Mouse (Mus musculus): ENCODE results near the gene Dnpep. TPM values are rescaled to one million over a fixed set of nuclear protein-coding genes. Genes with fewer than 3 reads are reported as not detected.

Gene Dnpep
- 121 and 124 TPM in 2 replicates for polyA plus RNA-seq (2015; fragmentation: Nextera tagmentation; extraction: Ambion mirVana)

DNA sequence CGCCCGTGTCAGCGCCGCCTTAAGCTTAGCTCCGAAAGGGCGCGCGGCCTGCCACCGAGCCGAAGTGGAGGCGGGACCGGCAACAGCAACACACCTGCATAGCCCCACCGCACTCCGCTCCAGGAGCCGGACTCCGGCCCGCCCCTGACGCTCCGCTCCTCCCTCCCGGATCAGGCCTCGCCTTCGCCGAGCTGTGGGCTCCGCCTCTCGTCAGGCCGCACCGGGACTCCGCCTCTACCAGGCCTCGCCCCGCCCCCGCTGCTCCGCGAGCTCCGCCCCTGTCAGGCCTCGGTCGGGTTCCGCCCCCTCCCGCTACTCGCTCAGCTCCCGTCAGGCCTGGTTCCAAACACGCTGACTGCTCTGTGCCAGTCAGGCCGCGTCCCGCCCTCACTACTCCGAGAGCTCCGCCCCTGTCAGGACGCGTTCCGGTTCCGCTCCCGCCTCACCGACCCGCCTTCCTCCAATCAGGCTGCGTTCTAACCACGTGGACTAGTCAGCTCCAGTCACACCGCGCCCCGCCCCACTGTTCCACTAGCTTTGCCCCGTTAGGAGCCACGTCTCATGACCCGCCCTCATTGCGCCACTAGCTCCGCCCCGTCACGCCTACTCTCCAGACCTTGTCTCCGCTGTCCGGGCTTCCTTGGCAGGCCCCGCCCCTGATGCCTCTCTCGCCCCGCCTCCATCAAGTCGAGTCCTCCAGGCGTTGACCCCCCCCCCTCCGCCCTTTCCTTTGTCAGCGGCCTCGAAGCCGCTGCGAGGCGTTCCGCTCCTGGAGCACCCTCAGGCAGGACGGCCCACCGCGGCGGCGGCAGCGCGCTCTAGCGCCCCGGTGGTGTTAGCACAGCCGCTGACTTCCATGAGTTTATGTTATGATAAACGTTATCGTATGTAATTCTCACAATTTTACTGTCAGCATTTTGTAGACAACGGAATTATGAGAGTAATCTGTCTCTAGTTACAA lies at the start of gene Dnpep:
TSS of gene Dnpep (minus strand) at position 750 of the 961 bp plus-strand sequence.
- Histone ChIP-seq H3K9me3 (no peaks in the 10 kb centered on the region), H3K36me3 (peaks cover 24% of the 10 kb centered on the region), H3K4me3 (peak within 1 kb of the TSS; percentile 76), H3K9ac (peak within 1 kb of the TSS; percentile 64), H3K27me3 (no peaks in the 10 kb centered on the region), H3K4me2 (peak within 1 kb of the TSS; percentile 83), H3K4me1 (peaks cover 8% of the 10 kb centered on the region), H3K27ac (peak within 1 kb of the TSS; percentile 97)
- under 1% methylated on average over 89 of the region's 92 CpGs for WGBS
- ATAC-seq (ENCODE audit: borderline replicate concordance, extremely low read depth, low FRiP score, low TSS enrichment): peak; percentile 98

DNA sequence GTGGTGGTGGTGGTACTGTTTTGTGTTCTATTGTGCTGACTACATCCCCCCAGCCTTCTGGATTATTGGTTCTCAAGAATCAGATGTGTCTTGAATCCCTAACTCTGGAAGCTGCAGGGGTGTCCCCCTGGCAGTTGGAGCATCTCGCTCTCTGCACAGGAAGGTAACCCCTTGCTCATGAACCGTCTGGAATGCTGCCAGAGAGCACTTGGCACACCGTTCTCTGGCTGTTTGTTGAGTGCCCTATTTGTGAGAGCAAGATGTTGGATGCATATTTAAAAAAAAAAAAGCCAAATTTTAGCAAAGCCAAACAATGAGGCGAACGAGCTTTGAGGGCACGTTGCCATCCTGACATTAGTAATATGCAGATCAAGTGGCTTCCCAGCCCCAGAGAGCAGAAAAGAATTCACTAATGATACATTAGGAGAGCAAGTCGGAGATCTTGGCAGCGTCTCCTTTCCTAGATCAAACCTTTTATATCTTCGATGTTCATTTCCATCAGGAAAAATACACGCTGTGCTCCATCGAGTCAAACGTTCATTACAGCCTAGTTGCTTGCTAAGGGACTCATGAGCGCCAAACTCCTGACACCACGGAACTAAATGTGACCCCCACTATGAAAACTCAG lies 47.8 kb upstream of the Dnpep start:
- ATAC-seq (ENCODE audit: borderline replicate concordance, extremely low read depth, low FRiP score, low TSS enrichment): no peak
- Histone ChIP-seq H3K27me3 (peaks cover 35% of the 10 kb centered on the region), H3K4me3 (no peak overlapping the region), H3K4me2 (no peak overlapping the region), H3K36me3 (no peaks in the 10 kb centered on the region), H3K9ac (no peak overlapping the region), H3K9me3 (no peaks in the 10 kb centered on the region), H3K4me1 (peaks cover 11% of the 10 kb centered on the region), H3K27ac (no peak overlapping the region)
- WGBS: 51% methylated on average over 14 of the region's 14 CpGs

DNA sequence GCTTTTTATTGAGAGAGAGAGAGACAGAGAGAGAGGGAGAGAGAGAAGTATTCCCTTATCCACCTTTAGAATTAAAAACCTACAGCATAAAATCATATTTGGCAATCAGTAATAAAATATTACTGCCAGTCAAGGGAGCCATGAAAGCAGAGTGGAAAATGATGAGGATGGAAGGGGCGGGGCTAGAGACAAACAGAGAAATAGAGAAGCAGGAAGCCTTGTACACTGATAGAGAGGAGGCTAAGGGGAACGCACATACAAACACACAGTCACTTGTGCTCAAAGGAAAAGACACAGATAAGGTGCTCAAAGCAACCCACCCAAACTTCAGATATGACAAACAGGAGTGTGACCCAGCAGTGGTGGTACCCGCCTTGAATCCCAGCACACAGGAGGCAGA lies 46.1 kb upstream of the Dnpep start:
- Histone ChIP-seq H3K4me3 (no peak overlapping the region), H3K36me3 (no peaks in the 10 kb centered on the region), H3K9me3 (no peaks in the 10 kb centered on the region), H3K9ac (no peak overlapping the region), H3K27me3 (peaks cover 46% of the 10 kb centered on the region), H3K27ac (no peak overlapping the region), H3K4me2 (no peak overlapping the region), H3K4me1 (peaks cover 17% of the 10 kb centered on the region; the same call in 1 of the 2 replicates)
- WGBS: 89% methylated on average over 3 of the region's 3 CpGs
- no peak for ATAC-seq (ENCODE audit: borderline replicate concordance, extremely low read depth, low FRiP score, low TSS enrichment)

DNA sequence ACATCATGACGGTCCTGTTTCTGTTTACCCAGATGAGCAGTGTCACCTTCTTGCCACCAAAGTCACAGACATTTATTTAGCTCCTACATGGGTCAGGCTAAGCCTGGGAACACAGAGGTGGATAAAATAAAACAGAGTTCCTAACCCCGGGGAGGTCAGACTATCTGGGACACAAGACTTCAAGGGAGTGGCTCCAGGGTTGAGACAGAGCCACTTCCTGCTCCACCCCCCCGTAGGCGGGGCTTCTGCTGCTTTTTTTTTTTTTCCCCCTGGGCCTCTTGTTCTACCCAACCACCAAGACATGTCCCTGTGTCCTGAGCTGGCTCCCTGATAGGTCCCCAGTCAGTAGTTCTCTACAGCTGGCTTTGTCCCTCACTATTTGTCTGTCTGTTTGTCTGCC lies 44.0 kb upstream of the Dnpep start:
- ATAC-seq (ENCODE audit: borderline replicate concordance, extremely low read depth, low FRiP score, low TSS enrichment): no peak
- 33% methylated on average over 4 of the region's 4 CpGs for WGBS
- no peak overlapping the region for H3K9ac ChIP-seq
- no peaks in the 10 kb centered on the region for H3K9me3 ChIP-seq
- no peaks in the 10 kb centered on the region for H3K36me3 ChIP-seq
- H3K4me3 ChIP-seq: no peak overlapping the region
- H3K4me2 ChIP-seq: no peak overlapping the region
- H3K27me3 ChIP-seq: peaks cover 39% of the 10 kb centered on the region
- peaks cover 22% of the 10 kb centered on the region for H3K4me1 ChIP-seq
- no peak overlapping the region for H3K27ac ChIP-seq

DNA sequence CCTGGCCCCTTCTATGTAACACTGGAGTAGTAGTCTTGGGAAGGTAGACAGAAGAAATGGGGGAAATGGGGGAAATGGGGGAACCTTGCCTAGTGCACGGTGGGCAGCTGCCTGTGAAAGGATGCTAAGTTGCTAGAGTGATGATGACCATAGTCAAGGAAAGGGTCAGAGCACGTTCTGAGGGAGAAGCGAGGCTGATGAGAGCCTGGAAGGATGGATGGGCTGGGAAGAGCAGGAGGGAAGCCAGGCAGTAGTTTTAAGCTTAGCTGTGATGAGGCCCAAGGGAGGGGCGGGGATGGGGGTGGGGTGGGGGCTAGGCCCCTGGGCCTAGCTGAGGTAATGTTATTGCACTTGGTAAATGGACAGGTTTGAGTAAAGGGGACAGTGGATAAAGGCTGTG lies 43.3 kb upstream of the Dnpep start:
- Histone ChIP-seq H3K4me3 (peak overlapping the region; percentile 43), H3K9ac (no peak overlapping the region), H3K36me3 (no peaks in the 10 kb centered on the region), H3K4me2 (peak overlapping the region; percentile 83), H3K27ac (no peak overlapping the region), H3K9me3 (no peaks in the 10 kb centered on the region), H3K27me3 (peaks cover 39% of the 10 kb centered on the region), H3K4me1 (peaks cover 22% of the 10 kb centered on the region)
- WGBS: 35% methylated on average over 4 of the region's 4 CpGs
- ATAC-seq (ENCODE audit: borderline replicate concordance, extremely low read depth, low FRiP score, low TSS enrichment): no peak; the same call in 1 of the 2 replicates

DNA sequence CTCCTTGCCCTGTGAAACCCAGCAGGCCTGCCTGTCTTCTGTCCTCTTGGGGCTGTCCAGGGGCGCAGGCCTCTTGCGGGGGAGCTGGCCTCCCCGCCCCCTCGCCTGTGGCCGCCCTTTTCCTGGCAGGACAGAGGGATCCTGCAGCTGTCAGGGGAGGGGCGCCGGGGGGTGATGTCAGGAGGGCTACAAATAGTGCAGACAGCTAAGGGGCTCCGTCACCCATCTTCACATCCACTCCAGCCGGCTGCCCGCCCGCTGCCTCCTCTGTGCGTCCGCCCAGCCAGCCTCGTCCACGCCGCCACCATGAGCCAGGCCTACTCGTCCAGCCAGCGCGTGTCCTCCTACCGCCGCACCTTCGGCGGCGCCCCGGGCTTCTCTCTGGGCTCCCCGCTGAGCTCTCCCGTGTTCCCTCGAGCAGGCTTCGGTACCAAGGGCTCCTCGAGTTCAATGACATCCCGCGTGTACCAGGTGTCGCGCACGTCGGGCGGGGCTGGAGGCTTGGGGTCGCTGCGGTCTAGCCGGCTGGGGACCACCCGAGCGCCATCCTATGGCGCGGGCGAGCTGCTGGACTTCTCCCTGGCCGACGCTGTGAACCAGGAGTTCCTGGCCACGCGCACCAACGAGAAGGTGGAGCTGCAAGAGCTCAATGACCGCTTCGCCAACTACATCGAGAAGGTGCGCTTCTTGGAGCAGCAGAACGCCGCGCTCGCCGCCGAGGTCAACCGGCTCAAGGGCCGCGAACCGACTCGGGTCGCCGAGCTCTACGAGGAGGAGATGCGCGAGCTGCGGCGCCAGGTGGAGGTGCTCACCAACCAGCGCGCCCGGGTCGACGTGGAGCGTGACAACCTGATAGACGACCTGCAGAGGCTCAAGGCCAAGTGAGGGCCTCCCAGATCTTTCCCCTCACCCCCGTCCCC lies 42.6 kb upstream of the Dnpep start, which contains the start of gene Des:
TSS of gene Des (plus strand) at position 218 of the 920 bp plus-strand sequence.
- no peaks in the 10 kb centered on the region for H3K36me3 ChIP-seq
- peak within 1 kb of the TSS; percentile 47 for H3K27ac ChIP-seq
- H3K27me3 ChIP-seq: peaks cover 39% of the 10 kb centered on the region
- H3K9ac ChIP-seq: peak within 1 kb of the TSS; percentile 36
- H3K9me3 ChIP-seq: no peaks in the 10 kb centered on the region
- peak within 1 kb of the TSS; percentile 83 for H3K4me2 ChIP-seq
- peaks cover 22% of the 10 kb centered on the region for H3K4me1 ChIP-seq
- peak; percentile 80; the same call in 1 of the 2 replicates for ATAC-seq (ENCODE audit: borderline replicate concordance, extremely low read depth, low FRiP score, low TSS enrichment)
- WGBS: 1% methylated on average over 78 of the region's 80 CpGs
- peak within 1 kb of the TSS; percentile 43 for H3K4me3 ChIP-seq

DNA sequence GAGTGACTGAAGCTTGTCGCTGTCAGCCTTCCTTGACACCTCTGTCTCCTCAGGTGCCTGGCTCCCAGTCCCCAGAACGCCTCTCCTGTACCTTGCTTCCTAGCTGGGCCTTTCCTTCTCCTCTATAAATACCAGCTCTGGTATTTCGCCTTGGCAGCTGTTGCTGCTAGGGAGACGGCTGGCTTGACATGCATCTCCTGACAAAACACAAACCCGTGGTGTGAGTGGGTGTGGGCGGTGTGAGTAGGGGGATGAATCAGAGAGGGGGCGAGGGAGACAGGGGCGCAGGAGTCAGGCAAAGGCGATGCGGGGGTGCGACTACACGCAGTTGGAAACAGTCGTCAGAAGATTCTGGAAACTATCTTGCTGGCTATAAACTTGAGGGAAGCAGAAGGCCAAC lies 41.6 kb upstream of the Dnpep start:
- H3K36me3 ChIP-seq: no peaks in the 10 kb centered on the region
- H3K4me2 ChIP-seq: no peak overlapping the region
- H3K9me3 ChIP-seq: no peaks in the 10 kb centered on the region
- H3K9ac ChIP-seq: no peak overlapping the region
- no peak overlapping the region for H3K4me3 ChIP-seq
- H3K27me3 ChIP-seq: peaks cover 39% of the 10 kb centered on the region
- H3K27ac ChIP-seq: peak overlapping the region; percentile 47; the same call in 1 of the 2 replicates
- 44% methylated on average over 13 of the region's 13 CpGs for WGBS
- 0 out of 2 replicates have a peak, but pooled peaks have one; percentile 8 for ATAC-seq (ENCODE audit: borderline replicate concordance, extremely low read depth, low FRiP score, low TSS enrichment)
- H3K4me1 ChIP-seq: peaks cover 22% of the 10 kb centered on the region

DNA sequence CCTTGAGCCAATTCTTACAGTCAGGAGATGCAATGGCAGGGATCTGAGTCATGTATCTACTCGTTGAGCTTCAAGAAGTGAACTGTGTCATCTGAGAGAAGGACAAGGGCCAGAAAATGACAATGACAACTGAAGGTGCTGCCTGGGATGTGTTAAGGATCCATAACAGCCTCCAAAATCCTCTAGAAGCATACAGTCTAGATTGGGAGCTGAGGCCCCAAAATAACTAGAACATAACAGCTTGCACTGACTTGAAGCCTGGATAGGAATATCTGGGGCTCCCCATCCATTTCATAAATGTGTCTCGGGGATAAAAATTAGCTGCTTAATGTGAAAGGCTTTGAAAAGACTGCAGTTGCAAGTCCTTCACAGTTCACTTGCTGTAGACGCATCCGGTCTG lies 40.2 kb upstream of the Dnpep start:
- H3K27ac ChIP-seq: no peak overlapping the region

DNA sequence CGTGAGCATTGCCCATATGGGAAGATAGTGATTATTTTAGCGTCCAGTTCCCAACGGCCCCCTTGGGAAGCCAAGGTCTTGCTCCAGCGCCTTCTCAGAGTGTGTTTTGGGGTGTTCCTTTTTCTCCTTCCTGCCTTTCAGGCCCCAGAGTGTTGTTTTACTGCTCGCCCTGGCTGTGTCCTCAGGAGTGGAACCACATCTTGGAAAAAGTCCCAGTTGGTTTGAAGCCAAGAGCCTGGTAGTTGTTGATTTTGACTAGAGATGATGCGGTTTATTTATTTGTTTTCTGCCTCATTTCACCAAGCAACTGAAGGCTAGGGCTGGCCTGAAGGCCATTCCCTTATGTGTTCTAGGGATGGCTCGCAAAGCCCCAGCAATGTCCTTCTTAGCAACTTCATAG lies 39.5 kb upstream of the Dnpep start:
- Histone ChIP-seq H3K9me3 (no peaks in the 10 kb centered on the region), H3K4me2 (no peak overlapping the region), H3K4me1 (peaks cover 22% of the 10 kb centered on the region), H3K27ac (peak overlapping the region; percentile 12; the same call in 1 of the 2 replicates), H3K4me3 (no peak overlapping the region), H3K36me3 (no peaks in the 10 kb centered on the region), H3K9ac (no peak overlapping the region), H3K27me3 (peaks cover 31% of the 10 kb centered on the region)
- 58% methylated on average over 7 of the region's 7 CpGs for WGBS
- no peak for ATAC-seq (ENCODE audit: borderline replicate concordance, extremely low read depth, low FRiP score, low TSS enrichment)

More for the DNA sequence above, 40.2 kb upstream of the Dnpep start:
- Histone ChIP-seq H3K4me1 (peaks cover 22% of the 10 kb centered on the region), H3K4me3 (no peak overlapping the region), H3K27me3 (peaks cover 38% of the 10 kb centered on the region), H3K4me2 (no peak overlapping the region), H3K36me3 (no peaks in the 10 kb centered on the region), H3K9ac (no peak overlapping the region), H3K9me3 (no peaks in the 10 kb centered on the region)
- WGBS: 64% methylated on average over 4 of the region's 4 CpGs
- ATAC-seq (ENCODE audit: borderline replicate concordance, extremely low read depth, low FRiP score, low TSS enrichment): no peak

DNA sequence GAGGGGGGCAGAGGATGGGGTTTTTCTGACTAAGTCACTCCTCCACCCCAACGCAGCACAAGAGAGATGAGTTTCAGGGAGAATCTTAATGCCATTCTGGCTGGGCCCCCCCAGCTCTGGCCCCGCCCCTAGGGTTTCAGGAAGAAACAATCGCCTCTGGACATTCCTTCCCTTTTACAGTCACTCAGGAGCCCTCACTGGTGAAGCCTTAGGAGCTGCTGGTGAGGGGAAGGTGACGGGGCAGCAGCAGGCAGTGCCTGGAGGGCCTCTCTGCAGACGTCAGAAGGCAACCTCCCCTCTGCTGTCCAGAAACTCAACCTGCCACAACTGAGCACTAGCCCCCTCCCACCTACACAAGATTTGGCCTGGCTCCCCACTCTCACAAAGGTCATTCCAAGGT lies 31.5 kb upstream of the Dnpep start:
- Histone ChIP-seq H3K27me3 (no peaks in the 10 kb centered on the region), H3K4me2 (no peak overlapping the region), H3K4me3 (no peak overlapping the region), H3K9ac (no peak overlapping the region), H3K9me3 (no peaks in the 10 kb centered on the region), H3K27ac (no peak overlapping the region), H3K36me3 (no peaks in the 10 kb centered on the region), H3K4me1 (peaks cover 19% of the 10 kb centered on the region)
- 34% methylated on average over 5 of the region's 5 CpGs for WGBS
- ATAC-seq (ENCODE audit: borderline replicate concordance, extremely low read depth, low FRiP score, low TSS enrichment): peak; percentile 6; the same call in 1 of the 2 replicates

DNA sequence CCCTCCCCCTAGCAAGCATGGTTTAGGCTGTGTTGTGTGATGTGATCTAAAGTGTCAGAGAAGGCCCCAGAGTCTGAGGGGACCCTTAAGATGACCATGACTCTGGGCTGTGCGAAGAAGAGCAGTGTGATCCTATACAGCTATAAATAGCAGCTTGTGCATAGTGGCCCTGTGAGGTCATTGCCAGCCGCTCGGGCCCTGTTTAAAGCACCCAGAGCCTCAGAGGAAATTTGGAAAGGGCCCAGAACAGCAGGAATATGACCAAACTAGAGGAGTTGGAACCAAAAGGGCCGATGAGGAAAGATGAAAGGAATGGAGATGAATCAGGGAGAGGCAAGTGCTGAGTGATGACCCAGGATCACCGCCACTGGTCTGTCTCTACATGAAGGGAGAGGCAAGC lies 29.5 kb upstream of the Dnpep start:
- H3K4me1 ChIP-seq: peaks cover 30% of the 10 kb centered on the region
- peak overlapping the region; percentile 5; the same call in 1 of the 2 replicates for H3K27ac ChIP-seq
- H3K4me2 ChIP-seq: no peak overlapping the region
- H3K9ac ChIP-seq: no peak overlapping the region
- 50% methylated on average over 5 of the region's 5 CpGs for WGBS
- H3K36me3 ChIP-seq: no peaks in the 10 kb centered on the region
- no peak for ATAC-seq (ENCODE audit: borderline replicate concordance, extremely low read depth, low FRiP score, low TSS enrichment)
- H3K9me3 ChIP-seq: no peaks in the 10 kb centered on the region
- no peaks in the 10 kb centered on the region for H3K27me3 ChIP-seq
- no peak overlapping the region for H3K4me3 ChIP-seq

Data from lung, embryonic 15.5 days (tissue).